Mouse (Mus musculus): Measurements from ENCODE around the gene Rps6ka2. TPM values are rescaled to one million over a fixed set of nuclear protein-coding genes. Genes with fewer than 3 reads are reported as not detected.
"Not testable (repeated sequence)": the region's sequence is repeated elsewhere in the genome, so short reads cannot be mapped to it uniquely, and the experiment has no call there.

Gene Rps6ka2
- polyA plus RNA-seq (2016; fragmentation: Nextera tagmentation; extraction: Ambion mirVana): 34.3 and 35.2 TPM in 2 replicates

DNA sequence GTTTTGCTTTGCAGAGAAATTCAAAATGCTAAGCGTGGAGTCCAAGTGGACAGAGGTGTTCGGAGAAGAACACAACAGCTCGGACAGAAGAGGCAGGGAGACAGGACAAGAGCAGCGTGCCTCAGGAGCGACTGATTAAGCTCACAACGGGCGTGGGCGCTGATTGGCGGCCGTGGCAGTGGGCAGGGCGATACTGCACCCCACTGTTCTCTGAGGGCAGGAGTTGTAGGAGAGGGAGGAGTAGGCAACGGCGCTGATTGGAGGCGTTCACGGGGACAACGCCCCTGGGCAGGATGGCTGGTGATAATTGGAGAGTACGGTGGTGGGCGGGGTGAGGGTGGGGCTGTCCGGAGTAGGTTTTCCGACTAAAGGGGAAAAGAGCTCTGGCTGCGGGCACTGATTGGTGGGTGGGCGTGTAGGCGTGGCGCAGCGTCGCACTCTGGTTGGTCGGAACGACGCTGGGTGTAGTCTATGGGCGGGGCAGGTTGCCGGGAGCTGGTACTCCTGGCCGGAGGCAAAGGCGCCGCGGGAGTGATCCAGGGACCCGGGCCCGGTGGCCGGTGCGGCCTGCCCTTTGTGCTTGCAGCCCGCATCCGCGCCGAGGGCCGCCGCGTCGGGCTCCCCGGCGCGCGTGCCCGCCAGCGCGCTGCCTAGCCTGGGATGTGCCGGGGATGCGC, at the start of gene Rps6ka2:
Gene Rps6ka2, plus strand, starts transcription at position 489 of the 677 bp plus-strand sequence.
- Histone ChIP-seq H3K27me3 (no peaks in the 10 kb centered on the region), H3K4me3 (peak within 1 kb of the TSS; percentile 86), H3K36me3 (no peaks in the 10 kb centered on the region), H3K4me2 (replicated peaks) (peak within 1 kb of the TSS; percentile 82), H3K9me3 (replicated peaks) (no peaks in the 10 kb centered on the region), H3K27ac (peak within 1 kb of the TSS; percentile 94), H3K4me1 (peaks cover 36% of the 10 kb centered on the region), H3K9ac (peak within 1 kb of the TSS; percentile 83)
- ATAC-seq (ENCODE audit: low FRiP score): peak; percentile 100
- under 1% methylated on average over 52 of the region's 56 CpGs for WGBS

DNA sequence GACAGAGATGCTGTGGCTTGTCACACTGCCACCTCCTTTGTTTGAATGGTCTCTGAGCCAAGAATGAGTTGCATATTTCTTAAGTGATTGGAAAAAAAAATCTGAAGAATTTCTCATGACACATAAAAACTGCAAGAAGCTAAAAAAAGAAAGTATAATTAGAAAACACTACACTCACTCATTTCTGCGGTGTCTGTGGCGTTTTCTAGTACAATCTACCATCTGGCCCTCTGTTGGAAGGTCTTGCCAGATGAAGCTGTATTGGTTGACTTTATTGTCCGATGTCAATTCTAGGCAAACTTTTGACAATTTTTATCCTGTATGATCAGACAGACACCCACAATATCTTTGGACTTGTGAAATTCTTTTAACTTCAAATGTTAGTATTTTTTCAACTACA, 49.1 kb upstream of the Rps6ka2 start:
- not testable (repeated sequence) for H3K9ac ChIP-seq
- WGBS: 96% methylated on average over 3 of the region's 3 CpGs

DNA sequence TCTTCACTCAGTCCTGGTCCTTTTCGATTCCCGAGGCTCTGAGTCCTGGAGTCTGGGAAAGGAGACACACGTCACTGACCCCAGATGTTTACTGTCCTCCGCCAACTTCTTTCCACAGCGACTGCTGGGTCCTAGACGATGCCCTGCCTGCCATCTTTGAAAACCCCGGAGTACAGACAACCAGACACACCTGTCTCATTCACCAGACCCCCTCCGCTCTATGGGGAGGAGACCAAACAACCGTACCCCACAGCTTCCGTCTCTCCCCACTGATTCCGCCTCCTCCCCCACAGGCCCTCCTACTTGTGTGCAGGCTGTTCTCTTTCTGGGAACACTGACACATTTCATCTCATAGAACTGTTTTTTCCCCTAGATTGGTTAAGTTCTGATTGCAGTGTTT, 47.4 kb upstream of the Rps6ka2 start:
- WGBS: 73% methylated on average over 11 of the region's 11 CpGs
- H3K4me2 ChIP-seq (replicated peaks); H3K4me1 ChIP-seq; H3K27me3 ChIP-seq; H3K27ac ChIP-seq; H3K36me3 ChIP-seq; H3K9ac ChIP-seq; ATAC-seq (ENCODE audit: low FRiP score); H3K9me3 ChIP-seq (replicated peaks); H3K4me3 ChIP-seq: not testable (repeated sequence)

More for the DNA sequence above, 49.1 kb upstream of the Rps6ka2 start:
- not testable (repeated sequence) for H3K27ac ChIP-seq; H3K36me3 ChIP-seq; H3K4me3 ChIP-seq; ATAC-seq (ENCODE audit: low FRiP score); H3K4me2 ChIP-seq (replicated peaks); H3K4me1 ChIP-seq; H3K27me3 ChIP-seq; H3K9me3 ChIP-seq (replicated peaks)

DNA sequence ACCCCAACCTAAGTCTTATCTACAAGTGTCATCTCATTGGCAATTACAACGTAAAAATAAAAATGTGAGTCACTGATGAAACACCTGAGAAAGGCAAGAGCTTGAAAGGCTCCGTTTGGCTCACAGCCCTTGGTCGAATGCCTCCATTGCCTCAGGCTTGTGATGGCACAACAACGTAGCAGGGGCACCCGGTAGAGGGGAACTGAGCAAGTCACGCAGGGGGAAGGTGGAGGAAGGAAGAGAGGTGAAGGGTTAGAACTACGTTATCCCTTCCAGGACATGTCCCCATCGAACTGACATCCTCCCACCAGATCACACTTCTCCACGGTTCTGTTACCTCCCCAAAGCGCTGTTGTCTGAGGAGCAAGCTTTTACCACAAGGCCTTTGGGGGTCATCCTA, 43.4 kb upstream of the Rps6ka2 start:
- not testable (repeated sequence) for H3K27me3 ChIP-seq; H3K9ac ChIP-seq; H3K27ac ChIP-seq; ATAC-seq (ENCODE audit: low FRiP score); H3K4me3 ChIP-seq; H3K36me3 ChIP-seq; H3K9me3 ChIP-seq (replicated peaks); H3K4me2 ChIP-seq (replicated peaks); H3K4me1 ChIP-seq
- WGBS: 83% methylated on average over 8 of the region's 10 CpGs

GRCm38 (mm10) chr17:7134002-7134401, 35.9 kb upstream of the Rps6ka2 start:
- not testable (repeated sequence) for ATAC-seq (ENCODE audit: low FRiP score)

GRCm38 (mm10) chr17:7135277-7135676, 34.6 kb upstream of the Rps6ka2 start:
- not testable (repeated sequence) for H3K36me3 ChIP-seq; ATAC-seq (ENCODE audit: low FRiP score)
- 90% methylated on average over 7 of the region's 8 CpGs for WGBS

More at GRCm38 (mm10) chr17:7134002-7134401, 35.9 kb upstream of the Rps6ka2 start:
- H3K27ac ChIP-seq; H3K4me1 ChIP-seq; H3K27me3 ChIP-seq; H3K4me2 ChIP-seq (replicated peaks); H3K36me3 ChIP-seq; H3K4me3 ChIP-seq; H3K9me3 ChIP-seq (replicated peaks); H3K9ac ChIP-seq: not testable (repeated sequence)
- no CpG with 5 or more reads among the region's 7 CpGs for WGBS

DNA sequence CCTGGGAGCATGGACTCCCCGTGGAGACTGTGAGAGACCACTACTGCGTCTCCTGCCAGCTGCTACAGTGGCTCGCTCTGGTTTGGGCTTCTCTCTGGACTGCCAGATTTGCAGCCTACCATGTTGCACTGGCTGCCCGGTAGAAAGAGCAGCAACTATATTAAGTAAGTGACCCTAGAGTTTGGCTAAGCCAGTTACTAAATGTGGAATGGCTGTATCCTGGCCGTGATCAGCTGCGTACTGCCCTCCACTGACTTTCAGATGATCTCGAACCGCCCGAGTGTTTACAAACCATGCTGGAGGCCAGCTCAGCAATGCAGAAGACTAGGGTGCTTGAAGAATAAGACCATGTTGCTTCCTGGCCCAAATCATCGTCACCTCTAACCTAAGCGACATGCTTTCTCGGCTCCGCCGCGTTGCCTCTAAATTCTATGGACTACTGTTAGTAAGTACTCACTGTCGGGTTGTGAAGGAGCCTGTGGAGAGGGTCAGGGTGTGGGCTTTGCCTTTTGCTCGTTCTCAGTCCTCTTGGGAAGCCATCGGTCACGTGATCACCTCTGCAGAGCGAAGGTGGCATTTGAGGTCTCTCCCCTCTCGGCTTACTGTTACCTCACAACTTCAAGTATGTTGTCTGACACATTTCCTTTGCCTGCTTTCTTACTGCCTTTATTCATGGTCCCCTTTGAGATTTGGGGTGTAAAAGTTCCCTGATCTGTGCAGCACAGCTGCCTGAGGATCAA, 31.6 kb upstream of the Rps6ka2 start:
- Histone ChIP-seq H3K4me1 (peaks cover 2% of the 10 kb centered on the region; the same call in 1 of the 2 replicates), H3K27ac (no peak overlapping the region), H3K4me2 (replicated peaks) (no peak overlapping the region), H3K9ac (no peak overlapping the region), H3K9me3 (replicated peaks) (no peaks in the 10 kb centered on the region), H3K27me3 (no peaks in the 10 kb centered on the region), H3K36me3 (no peaks in the 10 kb centered on the region), H3K4me3 (no peak overlapping the region)
- 84% methylated on average over 21 of the region's 21 CpGs for WGBS
- ATAC-seq (ENCODE audit: low FRiP score): no peak

More at GRCm38 (mm10) chr17:7135277-7135676, 34.6 kb upstream of the Rps6ka2 start:
- H3K4me3 ChIP-seq; H3K4me1 ChIP-seq; H3K4me2 ChIP-seq (replicated peaks); H3K27ac ChIP-seq; H3K27me3 ChIP-seq; H3K9ac ChIP-seq; H3K9me3 ChIP-seq (replicated peaks): not testable (repeated sequence)

- no peak overlapping the region for H3K4me3 ChIP-seq
- whole genome bisulfite sequencing: 87% methylated on average over 10 of the region's 10 CpGs
- H3K27ac ChIP-seq: no peak overlapping the region
- no peak overlapping the region for H3K4me2 ChIP-seq (replicated peaks)
- no peaks in the 10 kb centered on the region for H3K9me3 ChIP-seq (replicated peaks)
- no peak for ATAC-seq (ENCODE audit: low FRiP score)
- no peaks in the 10 kb centered on the region for H3K36me3 ChIP-seq
- H3K4me1 ChIP-seq: peaks cover 7% of the 10 kb centered on the region
- no peaks in the 10 kb centered on the region for H3K27me3 ChIP-seq
- H3K9ac ChIP-seq: no peak overlapping the region
Measured at GRCm38 (mm10) chr17:7140399-7141174, 29.3 kb upstream of the Rps6ka2 start.

DNA sequence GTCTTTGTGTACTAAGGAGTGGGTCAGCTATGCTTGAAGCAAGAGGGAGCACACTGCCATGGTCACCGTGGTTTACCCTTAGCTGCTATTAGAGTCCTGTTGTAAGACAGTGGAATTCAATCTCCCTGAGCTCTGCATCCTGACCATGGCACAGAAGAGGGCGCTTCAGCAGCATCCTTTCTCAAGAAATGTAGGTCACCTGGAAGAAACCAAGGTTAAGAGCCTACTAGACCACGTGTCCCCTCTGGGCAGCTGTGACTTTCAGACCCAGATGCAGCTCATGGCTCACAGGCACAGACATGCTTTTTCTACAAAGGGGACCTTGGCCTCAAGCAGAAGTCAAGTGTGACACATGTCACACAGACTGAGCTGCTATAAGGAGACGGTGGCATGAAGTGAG, 27.5 kb upstream of the Rps6ka2 start:
- 63% methylated on average over 4 of the region's 4 CpGs for WGBS
- no peak overlapping the region for H3K4me2 ChIP-seq (replicated peaks)
- no peaks in the 10 kb centered on the region for H3K9me3 ChIP-seq (replicated peaks)
- no peaks in the 10 kb centered on the region for H3K36me3 ChIP-seq
- H3K27ac ChIP-seq: no peak overlapping the region
- no peak overlapping the region for H3K9ac ChIP-seq
- H3K4me1 ChIP-seq: peaks cover 7% of the 10 kb centered on the region
- no peaks in the 10 kb centered on the region for H3K27me3 ChIP-seq
- no peak for ATAC-seq (ENCODE audit: low FRiP score)
- H3K4me3 ChIP-seq: no peak overlapping the region

DNA sequence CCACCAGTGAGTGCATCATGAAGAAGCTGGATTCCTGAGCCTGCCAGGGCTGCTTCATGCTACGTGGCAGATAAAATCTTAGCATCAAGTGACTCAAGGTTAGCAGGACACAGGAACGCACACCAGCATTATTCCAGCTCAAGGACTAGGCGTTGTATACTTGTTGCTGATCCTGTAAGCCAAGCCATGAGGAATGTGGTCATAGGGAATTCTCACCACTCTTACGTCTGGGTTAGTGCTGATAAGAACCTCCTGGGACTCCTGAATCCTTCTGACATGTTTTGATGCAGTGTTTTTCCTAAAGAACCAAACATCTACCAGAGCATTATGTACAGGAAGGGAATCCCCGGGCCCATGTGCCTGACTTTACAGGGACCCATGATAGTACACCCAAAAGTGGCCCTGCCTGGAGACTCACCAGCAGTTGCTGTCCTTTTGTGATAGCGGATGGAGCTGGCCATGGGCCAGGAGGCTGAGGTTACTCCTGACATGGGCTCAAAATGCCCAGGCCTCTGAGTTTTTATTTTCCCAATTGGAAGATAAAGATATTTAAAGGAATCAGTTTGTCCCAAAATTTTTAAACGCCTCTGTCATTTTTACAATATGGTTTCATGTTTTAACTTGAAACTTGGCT, 25.9 kb upstream of the Rps6ka2 start:
- no peak overlapping the region for H3K4me2 ChIP-seq (replicated peaks)
- no peak overlapping the region for H3K27ac ChIP-seq
- peaks cover 9% of the 10 kb centered on the region for H3K4me1 ChIP-seq
- H3K36me3 ChIP-seq: no peaks in the 10 kb centered on the region
- no peaks in the 10 kb centered on the region for H3K9me3 ChIP-seq (replicated peaks)
- H3K4me3 ChIP-seq: no peak overlapping the region
- H3K9ac ChIP-seq: no peak overlapping the region
- H3K27me3 ChIP-seq: no peaks in the 10 kb centered on the region
- WGBS: 84% methylated on average over 7 of the region's 7 CpGs
- ATAC-seq (ENCODE audit: low FRiP score): no peak

GRCm38 (mm10) chr17:7145373-7146058, 24.4 kb upstream of the Rps6ka2 start:
- H3K27ac ChIP-seq: 0 out of 2 replicates have a peak overlapping the region, but pooled peaks have one; percentile 12
- H3K9me3 ChIP-seq (replicated peaks): no peaks in the 10 kb centered on the region
- peaks cover 9% of the 10 kb centered on the region for H3K4me1 ChIP-seq
- no peak for ATAC-seq (ENCODE audit: low FRiP score)
- H3K27me3 ChIP-seq: no peaks in the 10 kb centered on the region
- H3K4me3 ChIP-seq: no peak overlapping the region
- no peak overlapping the region for H3K4me2 ChIP-seq (replicated peaks)
- no peak overlapping the region for H3K9ac ChIP-seq
- no peaks in the 10 kb centered on the region for H3K36me3 ChIP-seq
- WGBS: 56% methylated on average over 9 of the region's 9 CpGs

All from hindbrain, embryonic 12.5 days (tissue).